Mouse (Mus musculus) pancreas, adult 10 weeks (tissue): ENCODE data around the gene Miga2. TPM values are rescaled to one million over a fixed set of nuclear protein-coding genes. Genes with fewer than 3 reads are reported as not detected.

ENCODE experiments used
- polyA plus RNA-seq: library from polyadenylated mRNA; stranded (reverse); fragments of 350-450 nt; fragmentation: Illumina TruSeq; extraction: RNeasy Lipid Tissue Mini Kit (QIAGEN cat#74804); gene quantifications from one replicate; pipeline ENCODE4 v1.2.3, GENCODE M21; 2015; ENCODE audit warnings: low read depth, low replicate concordance; ENCODE audit not compliant: insufficient read depth

Gene Miga2
- 3.9 TPM for polyA plus RNA-seq

DNA sequence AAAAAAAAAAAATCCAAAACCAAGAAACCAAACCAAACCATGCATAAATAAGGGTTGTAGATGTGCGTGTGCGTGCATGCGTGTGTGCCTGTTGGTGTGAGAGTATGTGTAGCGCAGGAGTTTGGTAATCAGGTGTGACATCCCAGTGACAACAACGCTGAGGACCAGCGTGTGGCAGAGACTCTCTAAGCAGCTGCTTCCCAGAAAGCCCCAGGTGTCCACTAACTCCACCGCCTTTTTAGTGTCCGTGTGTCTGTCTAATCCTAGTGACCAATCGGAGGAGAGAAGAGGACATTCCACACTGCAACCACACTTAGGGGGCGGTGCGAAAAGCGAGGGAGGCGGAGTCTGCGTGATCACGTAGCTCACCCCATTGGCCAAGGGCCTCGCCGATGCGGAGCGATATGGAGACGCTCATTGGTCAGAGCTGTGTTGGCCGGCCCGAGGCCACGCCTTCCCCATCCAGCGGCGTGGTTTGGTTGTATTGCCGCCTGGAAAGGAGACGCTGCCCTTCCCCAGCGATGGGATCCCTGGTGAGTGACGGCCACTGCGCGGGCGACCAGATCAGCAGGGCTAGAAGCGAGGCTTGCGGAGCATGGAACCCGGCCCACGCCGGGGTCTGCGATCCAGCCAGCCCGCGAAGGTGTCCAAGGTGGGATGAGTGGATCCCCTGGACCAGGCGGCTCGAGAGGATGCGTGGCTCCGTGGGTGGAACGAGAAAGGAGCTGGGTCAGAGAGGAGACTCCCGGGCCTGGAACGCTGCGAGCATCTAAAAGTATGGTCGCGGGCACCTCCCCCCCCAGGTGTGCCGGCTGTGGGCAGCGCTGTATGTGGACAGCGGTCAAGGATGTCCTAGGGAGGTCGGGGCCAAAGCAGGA lies at the start of gene Miga2:
Gene Miga2, plus strand, starts transcription at position 461 of the 878 bp plus-strand sequence.

GRCm38 (mm10) chr2:30358533-30359531 lies 5.2 kb upstream of the Miga2 start, which contains the start of gene Sh3glb2:
Gene Sh3glb2, minus strand, starts transcription at chr2:30359337.

GRCm38 (mm10) chr2:30392114-30392576 lies 28.1 kb downstream of the Miga2 start, which contains the start of gene Dolpp1:
Gene Dolpp1, plus strand, starts transcription at chr2:30392254.

GRCm38 (mm10) chr2:30415157-30415935 lies 51.3 kb downstream of the Miga2 start, which contains the start of gene Crat:
Gene Crat, minus strand, starts transcription at chr2:30415813.

GRCm38 (mm10) chr2:30415936-30416648 lies 52.1 kb downstream of the Miga2 start, which contains the start of gene Ptpa:
Gene Ptpa, plus strand, starts transcription at chr2:30416039.

Other genes starting within 250 kb of the Miga2 start
- gene Zer1, start 239.6 kb upstream of the Miga2 start, polyA plus RNA-seq, result 8.3 TPM
- 8.6 TPM for gene Tbc1d13, start 230.5 kb upstream of the Miga2 start, polyA plus RNA-seq
- 8.6 TPM for gene Endog, start 192.7 kb upstream of the Miga2 start, polyA plus RNA-seq
- 6.3 TPM for gene Spout1, start 185.8 kb upstream of the Miga2 start, polyA plus RNA-seq
- gene Kyat1, start 158.4 kb upstream of the Miga2 start, polyA plus RNA-seq, result 12.2 TPM
- gene Lrrc8a, start 126.5 kb upstream of the Miga2 start, polyA plus RNA-seq, result 7.2 TPM
- gene Gm28035, start 123.7 kb upstream of the Miga2 start, polyA plus RNA-seq, result 0.46 TPM
- 10.5 TPM for gene Phyhd1, start 98.0 kb upstream of the Miga2 start, polyA plus RNA-seq
- gene Gm28038, start 83.2 kb upstream of the Miga2 start, polyA plus RNA-seq, result not detected
- 2.7 TPM for gene Dolk, start 77.9 kb upstream of the Miga2 start, polyA plus RNA-seq
- gene Nup188, start 77.8 kb upstream of the Miga2 start, polyA plus RNA-seq, result 4.0 TPM
- 71.9 TPM for gene Sh3glb2, start 4.9 kb upstream of the Miga2 start, polyA plus RNA-seq
- gene Dolpp1, start 28.0 kb downstream of the Miga2 start, polyA plus RNA-seq, result 4.6 TPM
- gene Crat, start 51.6 kb downstream of the Miga2 start, polyA plus RNA-seq, result 12.1 TPM
- gene Ptpa, start 51.8 kb downstream of the Miga2 start, polyA plus RNA-seq, result 27.1 TPM
- gene Ier5l, start 110.0 kb downstream of the Miga2 start, polyA plus RNA-seq, result 1.6 TPM
- not detected for gene Cstad, start 230.8 kb downstream of the Miga2 start, polyA plus RNA-seq